Mouse (Mus musculus) forebrain, embryonic 15.5 days (tissue): ENCODE measurements around the gene Trpm3. TPM values are rescaled to one million over a fixed set of nuclear protein-coding genes. Genes with fewer than 3 reads are reported as not detected.
"Not testable (repeated sequence)": the region's sequence is repeated elsewhere in the genome, so short reads cannot be mapped to it uniquely, and the experiment has no call there.

Experiments
- ATAC-seq: fragments of 200-750 bp; cut with Nextera tagmentation; replicated peaks from 2 replicates; pipeline ENCODE4 v1.8.0; 2017; ENCODE audit warnings: mild to moderate bottlenecking, moderate TSS enrichment, moderate library complexity
- H3K27ac ChIP-seq: fragments of 300-500 bp; sonication (generic); replicated peaks from 2 replicates; pipeline ENCODE4 v1.5.1; 2015; ENCODE audit warnings: mild to moderate bottlenecking, inconsistent platforms
- H3K27me3 ChIP-seq: fragments of 300-500 bp; sonication (generic); 2 replicates; pipeline ENCODE4 v1.6.1; 2015; ENCODE audit warnings: inconsistent platforms
- H3K36me3 ChIP-seq: fragments of 300-500 bp; sonication (generic); 2 replicates; pipeline ENCODE4 v1.6.1; 2015; ENCODE audit warnings: mild to moderate bottlenecking, inconsistent platforms
- H3K4me1 ChIP-seq: fragments of 300-500 bp; sonication (generic); 2 replicates; pipeline ENCODE4 v1.6.1; 2015; ENCODE audit warnings: inconsistent platforms
- H3K4me2 ChIP-seq: fragments of 300-500 bp; sonication (generic); replicated peaks from 2 replicates; pipeline ENCODE4 v1.6.1; 2015; ENCODE audit warnings: mild to moderate bottlenecking, inconsistent platforms
- H3K4me3 ChIP-seq: fragments of 300-500 bp; sonication (generic); 2 replicates; pipeline ENCODE4 v1.5.1; 2015; ENCODE audit warnings: mild to moderate bottlenecking, inconsistent platforms
- H3K9ac ChIP-seq: fragments of 300-500 bp; sonication (generic); replicated peaks from 2 replicates; pipeline ENCODE4 v1.6.1; 2015; ENCODE audit warnings: mild to moderate bottlenecking, inconsistent platforms
- H3K9me3 ChIP-seq: fragments of 300-500 bp; sonication (generic); 2 replicates; pipeline ENCODE4 v1.6.1; 2016; ENCODE audit warnings: inconsistent platforms
- WGBS: fragments of 180-500 bp; shearing (Covaris S2); methylation state at CpG from one replicate; pipeline ENCODE4 v1.1.7; 2015; ENCODE audit warnings: mixed read lengths; 5-methylcytosine and 5-hydroxymethylcytosine counted together
- polyA plus RNA-seq: library from polyadenylated mRNA; unstranded; fragments of >200 nt; fragmentation: Nextera tagmentation; extraction: Ambion mirVana; gene quantifications from 2 replicates; pipeline ENCODE4 v1.2.1, GENCODE M21; 2015

The Trpm3 gene
- polyA plus RNA-seq, 1 experiment from 2014 or later: 21.6 TPM

DNA sequence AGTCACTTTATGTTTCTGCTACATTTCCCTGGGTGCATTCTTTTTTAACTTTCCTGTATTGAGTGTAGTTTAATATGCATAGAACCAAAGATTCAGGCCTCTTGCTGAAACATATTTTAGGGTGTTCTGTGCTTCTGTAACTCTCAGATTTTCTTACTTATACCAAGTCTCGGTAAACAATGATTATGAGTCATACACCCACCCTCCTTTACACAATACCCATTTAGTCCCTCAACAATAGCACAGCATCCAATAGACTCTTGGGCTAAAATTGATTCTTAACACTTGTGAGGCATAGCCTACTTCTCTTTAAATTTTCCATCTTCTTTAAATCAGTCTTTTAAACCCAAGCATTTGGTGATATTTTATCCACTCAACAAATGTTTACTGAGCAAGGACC, 709.4 kb downstream of the Trpm3 start:
- Histone ChIP-seq H3K27me3 (no peaks in the 10 kb centered on the region), H3K36me3 (no peaks in the 10 kb centered on the region), H3K9me3 (no peaks in the 10 kb centered on the region), H3K4me2 (no peak overlapping the region), H3K4me3 (no peak overlapping the region), H3K4me1 (peaks cover 6% of the 10 kb centered on the region; the same call in 1 of the 2 replicates), H3K9ac (no peak overlapping the region), H3K27ac (no peak overlapping the region)
- 32% methylated on average over 1 of the region's 1 CpGs for WGBS
- ATAC-seq: no peak

DNA sequence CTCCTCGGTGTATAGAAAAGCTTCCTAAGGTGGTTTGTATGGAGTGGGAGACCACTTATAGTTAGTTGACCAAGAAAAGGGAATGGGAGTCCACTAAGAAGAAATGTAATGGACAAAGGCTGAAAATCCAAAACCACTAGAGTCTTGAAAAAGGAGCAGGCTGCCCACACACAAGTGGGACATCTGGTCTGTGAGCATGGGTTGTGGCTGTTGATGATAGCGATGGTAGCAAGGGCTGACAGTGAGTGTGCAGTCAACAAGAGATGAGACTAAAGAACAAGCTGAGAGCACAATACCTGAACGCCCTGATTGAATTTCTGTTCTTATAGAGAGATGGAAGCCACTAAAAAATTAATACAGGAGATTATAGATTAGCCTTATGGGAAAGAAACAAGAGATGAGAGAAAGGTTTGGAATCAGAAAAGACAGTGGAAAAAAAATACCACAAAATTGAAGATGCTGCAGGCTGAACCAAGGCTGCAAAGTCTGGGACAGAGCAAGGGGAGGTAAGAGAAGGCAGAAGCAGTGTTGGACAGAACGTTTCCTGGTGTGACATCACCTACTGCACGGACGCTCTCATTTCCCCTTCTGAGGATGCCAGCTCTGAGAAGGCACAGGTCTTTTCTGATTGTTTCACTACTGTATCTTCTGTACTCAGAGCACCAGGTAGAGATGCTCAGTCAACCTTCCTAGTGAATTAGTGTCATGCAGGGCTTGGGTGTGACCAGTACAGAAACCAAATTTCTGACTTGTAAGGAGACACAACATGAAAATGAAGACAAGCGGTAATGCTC, 710.1 kb downstream of the Trpm3 start:
- ATAC-seq: no peak
- H3K4me1 ChIP-seq: peaks cover 6% of the 10 kb centered on the region; the same call in 1 of the 2 replicates
- H3K9ac ChIP-seq: no peak overlapping the region
- no peak overlapping the region for H3K4me2 ChIP-seq
- H3K36me3 ChIP-seq: no peaks in the 10 kb centered on the region
- H3K9me3 ChIP-seq: no peaks in the 10 kb centered on the region
- H3K27ac ChIP-seq: no peak overlapping the region
- 88% methylated on average over 7 of the region's 7 CpGs for WGBS
- H3K4me3 ChIP-seq: no peak overlapping the region
- no peaks in the 10 kb centered on the region for H3K27me3 ChIP-seq

DNA sequence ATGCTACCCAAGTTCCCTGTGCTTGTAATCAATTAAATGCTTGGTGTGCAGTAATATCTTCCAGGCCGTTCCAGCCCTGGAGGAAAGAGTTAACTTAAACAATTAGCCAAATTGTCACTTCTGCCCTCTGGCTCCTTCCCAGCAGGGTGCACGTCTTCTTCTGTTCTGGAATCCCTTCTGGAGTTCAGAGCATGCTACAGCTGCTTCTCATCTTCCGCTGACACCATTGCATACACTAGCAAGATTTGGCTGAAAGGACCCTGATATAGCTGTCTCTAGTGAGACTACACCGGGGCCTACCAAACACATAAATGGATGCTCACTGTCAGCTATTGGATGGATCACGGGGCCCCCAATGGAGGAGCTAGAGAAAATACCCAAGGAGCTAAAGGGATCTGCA, 712.6 kb downstream of the Trpm3 start:
- WGBS: 59% methylated on average over 5 of the region's 5 CpGs
- not testable (repeated sequence) for H3K36me3 ChIP-seq, H3K4me3 ChIP-seq, H3K9ac ChIP-seq, H3K4me2 ChIP-seq, H3K27me3 ChIP-seq, H3K9me3 ChIP-seq, ATAC-seq, H3K27ac ChIP-seq, H3K4me1 ChIP-seq

DNA sequence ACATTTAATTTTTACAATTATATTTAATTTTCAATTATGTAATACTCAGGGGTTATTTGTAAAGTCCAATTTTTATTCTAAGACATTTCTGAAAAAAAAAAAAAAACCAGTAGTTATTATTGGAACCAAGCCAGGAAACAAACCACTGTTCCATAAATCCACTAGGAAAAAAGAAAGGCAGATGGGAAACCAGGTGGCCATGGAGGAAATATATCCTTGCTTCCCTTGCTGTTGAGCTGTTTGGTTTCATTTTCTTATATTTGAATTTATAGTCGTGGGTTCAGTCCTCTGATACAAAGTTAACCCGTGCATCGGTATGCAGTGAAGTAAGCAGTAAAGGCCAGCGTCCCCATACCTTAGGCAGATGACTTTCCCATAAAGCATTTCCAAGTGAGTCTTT, 720.8 kb downstream of the Trpm3 start:
- WGBS: 78% methylated on average over 4 of the region's 4 CpGs
- H3K4me2 ChIP-seq: no peak overlapping the region
- no peak overlapping the region for H3K4me3 ChIP-seq
- H3K27ac ChIP-seq: 0 out of 2 replicates have a peak overlapping the region, but pooled peaks have one; percentile 29
- H3K27me3 ChIP-seq: no peaks in the 10 kb centered on the region
- H3K9me3 ChIP-seq: no peaks in the 10 kb centered on the region
- H3K9ac ChIP-seq: no peak overlapping the region
- no peaks in the 10 kb centered on the region; the same call in 1 of the 2 replicates for H3K4me1 ChIP-seq
- no peak for ATAC-seq
- H3K36me3 ChIP-seq: no peaks in the 10 kb centered on the region

DNA sequence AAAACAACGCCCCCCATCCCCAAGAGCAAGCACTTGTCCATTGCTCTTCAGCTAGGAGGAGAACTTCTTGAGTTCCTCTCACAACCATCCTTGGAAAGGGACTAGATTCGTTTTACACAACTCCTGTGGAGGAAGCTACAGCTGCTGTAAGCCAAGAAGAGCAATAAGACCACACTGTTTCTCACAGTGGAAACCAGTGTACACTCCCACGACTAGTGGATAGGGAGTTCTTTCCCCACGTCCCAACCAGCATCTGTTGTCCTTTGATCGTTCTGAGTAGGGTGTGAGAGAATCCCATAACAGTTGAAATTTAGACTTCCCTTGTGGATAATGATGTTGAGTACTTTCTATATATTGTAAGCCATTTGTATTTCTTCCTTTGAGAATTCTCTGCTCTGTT, 728.6 kb downstream of the Trpm3 start:
- no peaks in the 10 kb centered on the region for H3K27me3 ChIP-seq
- WGBS: 85% methylated on average over 5 of the region's 5 CpGs
- H3K4me1 ChIP-seq: no peaks in the 10 kb centered on the region
- H3K27ac ChIP-seq: no peak overlapping the region
- no peak for ATAC-seq
- no peak overlapping the region for H3K4me3 ChIP-seq
- H3K9me3 ChIP-seq: no peaks in the 10 kb centered on the region
- no peak overlapping the region for H3K4me2 ChIP-seq
- no peaks in the 10 kb centered on the region for H3K36me3 ChIP-seq
- H3K9ac ChIP-seq: no peak overlapping the region

DNA sequence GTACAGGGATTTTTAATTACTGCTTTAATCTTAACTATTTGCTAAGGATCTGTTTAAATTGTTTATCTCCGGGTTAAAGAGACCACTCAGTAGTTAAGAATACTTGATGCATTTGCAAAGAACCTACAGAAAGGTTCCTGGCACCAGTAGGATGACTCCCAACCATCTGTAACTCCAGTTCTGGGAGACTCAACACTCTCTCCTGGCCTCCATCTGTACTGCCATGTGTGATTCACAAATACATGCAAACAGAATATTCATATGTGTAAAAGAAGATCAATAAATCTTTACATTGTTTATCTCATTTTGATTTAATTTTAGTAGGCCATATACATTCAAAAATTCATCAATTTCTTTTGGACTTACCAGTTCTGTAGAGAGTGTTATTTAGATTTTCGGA, 731.0 kb downstream of the Trpm3 start:
- no peak for ATAC-seq
- Histone ChIP-seq H3K4me3 (no peak overlapping the region), H3K27me3 (no peaks in the 10 kb centered on the region), H3K27ac (no peak overlapping the region; the same call in 1 of the 2 replicates), H3K4me1 (no peaks in the 10 kb centered on the region), H3K4me2 (no peak overlapping the region), H3K36me3 (no peaks in the 10 kb centered on the region), H3K9me3 (no peaks in the 10 kb centered on the region), H3K9ac (no peak overlapping the region)
- WGBS: 77% methylated on average over 2 of the region's 2 CpGs

DNA sequence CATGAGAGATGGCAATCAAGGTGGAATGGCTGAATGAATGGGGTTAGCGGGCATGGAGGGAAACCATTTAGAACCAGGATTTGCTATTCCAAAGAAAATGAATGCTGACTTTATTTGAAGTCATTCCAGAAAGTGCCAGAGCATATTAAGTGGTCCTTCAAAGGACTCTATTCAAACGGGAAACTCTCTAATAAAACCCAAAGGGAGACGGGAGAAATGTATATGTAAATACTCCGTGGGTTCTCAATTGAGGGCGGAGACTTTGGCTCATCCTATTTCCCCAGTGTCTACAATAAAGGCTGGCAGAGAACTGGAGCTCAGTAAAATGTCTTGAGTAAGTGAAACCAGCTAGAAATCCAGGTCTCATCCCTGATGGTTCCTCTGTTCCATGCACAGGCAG, 733.6 kb downstream of the Trpm3 start:
- ATAC-seq: no peak
- Histone ChIP-seq H3K4me1 (no peaks in the 10 kb centered on the region), H3K9ac (no peak overlapping the region), H3K4me2 (no peak overlapping the region), H3K27me3 (no peaks in the 10 kb centered on the region), H3K27ac (no peak overlapping the region), H3K36me3 (no peaks in the 10 kb centered on the region), H3K4me3 (no peak overlapping the region), H3K9me3 (no peaks in the 10 kb centered on the region)
- WGBS: 43% methylated on average over 5 of the region's 5 CpGs

DNA sequence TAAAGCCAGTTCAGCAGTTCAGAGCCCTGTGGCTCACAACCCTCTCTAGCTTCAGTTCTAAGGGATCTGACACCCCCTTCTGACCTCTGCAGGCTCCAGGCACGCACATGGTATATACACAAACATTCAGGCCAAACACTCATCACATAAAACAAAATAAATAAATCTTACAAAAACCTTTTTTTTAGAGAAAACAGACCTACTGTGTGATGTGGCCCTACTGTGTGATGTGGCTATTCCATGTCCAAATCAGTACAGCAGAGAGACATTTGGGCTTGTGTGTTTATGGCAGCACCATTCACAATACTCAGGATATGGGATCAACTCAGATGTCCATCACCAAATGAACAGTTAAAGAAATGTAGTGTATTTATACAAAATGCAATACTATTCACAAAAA, 741.4 kb downstream of the Trpm3 start:
- WGBS: 90% methylated on average over 1 of the region's 1 CpGs
- no peak for ATAC-seq
- no peak overlapping the region for H3K9ac ChIP-seq

DNA sequence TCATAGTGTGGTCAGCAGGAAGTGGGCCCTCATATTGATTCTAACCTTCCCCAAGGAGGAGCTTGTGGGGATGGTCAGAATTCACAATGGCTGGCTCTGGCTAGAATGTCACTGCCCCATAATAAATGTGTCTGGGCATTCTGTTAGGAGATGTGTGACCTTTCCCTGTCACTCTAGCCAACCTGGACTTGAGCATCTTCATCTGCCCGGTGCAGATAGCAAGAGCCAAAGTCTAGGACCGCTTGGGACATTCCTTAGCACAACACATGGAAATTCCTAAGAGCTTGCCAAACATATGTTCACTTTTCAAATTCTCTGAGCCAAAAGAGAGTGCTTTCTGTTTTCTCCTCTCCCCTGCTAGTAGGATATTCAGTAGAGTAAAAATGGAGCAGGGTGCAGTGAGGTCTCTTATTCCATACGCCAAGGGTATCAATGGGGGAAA, 743.8 kb downstream of the Trpm3 start:
- H3K9ac ChIP-seq: no peak overlapping the region
- H3K36me3 ChIP-seq: no peaks in the 10 kb centered on the region
- WGBS: 58% methylated on average over 3 of the region's 3 CpGs
- no peak overlapping the region for H3K4me3 ChIP-seq
- H3K4me2 ChIP-seq: no peak overlapping the region
- no peaks in the 10 kb centered on the region for H3K9me3 ChIP-seq
- no peaks in the 10 kb centered on the region for H3K27me3 ChIP-seq
- ATAC-seq: no peak
- H3K27ac ChIP-seq: no peak overlapping the region
- peaks cover 5% of the 10 kb centered on the region; the same call in 1 of the 2 replicates for H3K4me1 ChIP-seq

More for the DNA sequence above, 741.4 kb downstream of the Trpm3 start:
- no peak overlapping the region for H3K27ac ChIP-seq
- no peak overlapping the region for H3K4me3 ChIP-seq
- H3K4me2 ChIP-seq: no peak overlapping the region
- H3K9me3 ChIP-seq: no peaks in the 10 kb centered on the region
- H3K27me3 ChIP-seq: no peaks in the 10 kb centered on the region
- peaks cover 5% of the 10 kb centered on the region; the same call in 1 of the 2 replicates for H3K4me1 ChIP-seq
- H3K36me3 ChIP-seq: no peaks in the 10 kb centered on the region

DNA sequence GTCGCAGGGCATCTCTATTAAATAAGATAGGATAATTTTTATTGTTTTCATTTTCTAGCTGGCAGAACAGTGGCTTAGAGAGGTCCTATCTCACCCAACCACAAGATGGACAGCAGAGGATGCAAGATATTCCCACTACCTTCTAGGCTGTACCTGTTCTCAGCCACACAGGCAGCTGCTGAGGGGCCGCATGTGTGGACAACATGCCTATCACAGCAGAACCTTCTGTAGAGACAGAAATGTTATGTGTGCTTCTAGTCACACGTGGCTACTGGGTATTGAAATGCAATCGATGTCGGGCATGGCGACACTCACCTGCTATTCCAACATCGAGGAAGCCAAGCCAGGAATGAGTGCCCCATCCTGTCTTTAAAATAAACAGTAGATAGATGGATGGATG, 744.3 kb downstream of the Trpm3 start:
- Histone ChIP-seq H3K4me1 (peaks cover 5% of the 10 kb centered on the region; the same call in 1 of the 2 replicates), H3K27ac (0 out of 2 replicates have a peak overlapping the region, but pooled peaks have one; percentile 6), H3K9ac (no peak overlapping the region), H3K4me3 (no peak overlapping the region), H3K36me3 (no peaks in the 10 kb centered on the region), H3K27me3 (no peaks in the 10 kb centered on the region), H3K4me2 (no peak overlapping the region), H3K9me3 (no peaks in the 10 kb centered on the region)
- ATAC-seq: peak; percentile 21; the same call in 1 of the 2 replicates
- 86% methylated on average over 7 of the region's 7 CpGs for WGBS

DNA sequence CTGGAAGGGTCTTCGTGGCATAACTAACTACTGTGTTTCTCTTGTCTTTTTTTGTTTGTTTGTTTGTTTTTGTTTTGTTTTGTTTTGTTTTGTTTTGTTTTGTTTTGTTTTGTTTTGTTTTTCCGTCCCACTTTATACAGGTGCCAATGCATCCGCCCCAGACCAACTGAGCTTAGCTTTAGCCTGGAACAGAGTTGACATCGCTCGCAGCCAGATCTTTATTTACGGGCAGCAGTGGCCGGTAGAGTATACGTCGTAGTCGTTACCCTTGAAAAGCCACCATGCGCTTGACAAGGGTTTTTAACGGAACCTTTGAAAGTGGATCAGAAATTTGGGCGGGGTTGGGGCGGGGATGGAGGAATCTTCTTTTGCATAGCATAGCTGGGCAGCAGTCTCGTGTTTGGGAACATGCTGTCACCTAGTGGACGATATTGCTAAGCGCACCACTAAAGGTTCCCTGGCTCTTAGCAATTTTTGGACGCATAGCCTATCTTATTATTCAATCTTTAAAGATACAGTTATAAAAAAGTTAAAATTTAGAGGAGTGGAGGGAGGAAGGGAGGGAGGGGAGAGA, 745.0 kb downstream of the Trpm3 start:
- Histone ChIP-seq H3K36me3 (no peaks in the 10 kb centered on the region), H3K4me3 (peak overlapping the region; percentile 23; the same call in 1 of the 2 replicates), H3K27me3 (no peaks in the 10 kb centered on the region), H3K9me3 (no peaks in the 10 kb centered on the region), H3K4me2 (peak overlapping the region; percentile 45), H3K4me1 (peaks cover 5% of the 10 kb centered on the region; the same call in 1 of the 2 replicates), H3K9ac (no peak overlapping the region), H3K27ac (no peak overlapping the region)
- ATAC-seq: peak; percentile 92
- WGBS: 22% methylated on average over 18 of the region's 18 CpGs

DNA sequence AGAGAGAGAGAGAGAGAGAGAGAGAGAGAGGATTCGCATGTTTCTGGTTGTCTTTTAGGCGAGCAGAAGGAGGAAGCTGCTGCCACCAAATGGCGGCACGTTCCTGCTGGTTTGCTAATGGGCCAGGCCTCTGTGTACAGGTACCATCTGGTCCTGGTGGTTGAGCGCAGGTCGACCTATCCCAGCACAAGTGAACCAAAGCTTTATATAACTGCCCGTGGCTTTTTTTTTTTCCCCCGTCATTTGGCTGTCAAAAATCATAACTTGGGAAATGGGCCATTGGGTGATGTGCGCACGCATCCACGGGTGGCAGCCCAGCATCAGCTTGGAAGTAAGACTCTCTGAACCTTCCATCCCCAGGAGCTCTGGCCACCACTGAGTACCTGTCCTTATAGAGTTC, 745.5 kb downstream of the Trpm3 start:
- Histone ChIP-seq H3K36me3 (no peaks in the 10 kb centered on the region), H3K27ac (no peak overlapping the region), H3K4me1 (peaks cover 5% of the 10 kb centered on the region; the same call in 1 of the 2 replicates), H3K9ac (no peak overlapping the region), H3K4me2 (peak overlapping the region; percentile 45), H3K4me3 (no peak overlapping the region), H3K27me3 (no peaks in the 10 kb centered on the region), H3K9me3 (no peaks in the 10 kb centered on the region)
- 43% methylated on average over 11 of the region's 11 CpGs for WGBS
- ATAC-seq: peak; percentile 83
